In the genomic region with DNA sequence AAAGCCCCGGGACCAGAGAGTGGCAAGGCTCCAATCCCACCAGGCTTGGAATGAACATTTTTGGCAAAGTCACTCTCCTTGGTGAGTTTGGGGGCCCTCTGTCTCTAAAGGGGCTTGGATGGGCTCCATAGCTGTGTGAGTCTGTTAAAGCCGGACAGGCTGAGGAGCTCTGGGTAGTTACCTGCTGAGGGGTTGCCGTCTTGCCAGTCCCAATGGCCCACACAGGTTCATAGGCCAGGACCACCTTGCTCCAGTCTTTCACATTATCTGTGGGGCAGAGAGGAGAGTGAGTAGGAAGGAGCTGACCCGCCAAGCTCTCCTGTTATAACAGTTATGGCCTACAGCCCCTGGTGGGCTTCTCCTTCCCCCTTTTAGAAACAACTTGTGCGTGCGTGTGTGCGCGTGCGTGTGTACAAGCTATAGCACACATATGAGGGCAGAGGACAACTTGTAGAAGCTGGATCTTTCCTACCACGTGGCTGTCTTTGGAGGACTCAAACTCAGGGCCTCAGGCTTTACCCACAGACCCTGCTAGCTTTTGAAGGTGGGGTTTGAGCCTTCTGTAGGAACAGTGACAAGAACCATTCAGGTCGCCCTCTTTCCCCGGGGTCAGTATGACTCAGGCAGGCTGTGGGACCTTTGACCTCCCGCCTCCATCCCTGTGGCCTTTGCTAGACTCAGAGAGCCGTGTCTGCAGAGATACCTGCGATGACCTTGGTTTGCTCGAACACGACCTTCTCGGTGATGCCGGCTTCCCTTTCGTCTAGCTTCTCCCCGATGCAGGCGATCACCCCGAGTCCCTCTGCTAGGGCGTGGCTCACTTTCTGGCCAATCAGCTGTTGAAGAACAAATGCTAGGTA, we compare ENCODE assay signal across 7 mouse cellular contexts. TPM values are rescaled to one million over a fixed set of nuclear protein-coding genes. Genes with fewer than 3 reads are reported as not detected.
DNase-seq lines count a peak whose midpoint lies in the region; ATAC-seq and TF ChIP-seq lines count a peak whose summit lies in the region.

No protein-coding gene starts in this region.

- 86% methylated on average over 24 of the region's 24 CpGs for WGBS in forebrain, embryonic 13.5 days
- WGBS in limb, embryonic 10.5 days = 86% methylated on average over 24 of the region's 24 CpGs
- WGBS in olfactory bulb, adult 2 months = 81% methylated on average over 24 of the region's 24 CpGs

- no peak for DNase-seq in limb, embryonic 10.5 days (ENCODE audit: low spot score)
- no peak for DNase-seq in adrenal gland, postnatal 25 days
- no peak for DNase-seq in adrenal gland, adult 18-20 months (ENCODE audit: low spot score in 2 of 2)

- H3K27ac ChIP-seq in forebrain, embryonic 13.5 days = no peak overlapping the region
- peak overlapping the region; percentile 95; the same call in 1 of the 2 replicates for H3K27ac ChIP-seq in limb, embryonic 10.5 days
- H3K27ac ChIP-seq in olfactory bulb, adult 2 months (ENCODE audit: insufficient read depth, low read depth, low read length) = no peak overlapping the region

- peak overlapping the region; percentile 80 for H3K4me2 ChIP-seq in forebrain, embryonic 13.5 days

- H3K4me3 ChIP-seq in megakaryocyte, embryonic 14.5 days (replicated peaks) = peak overlapping the region; percentile 98
- peak overlapping the region; percentile 64 for H3K4me3 ChIP-seq in forebrain, embryonic 13.5 days
- H3K4me3 ChIP-seq in limb, embryonic 10.5 days = peak overlapping the region; percentile 69
- H3K4me3 ChIP-seq in olfactory bulb, adult 2 months (ENCODE audit: insufficient read depth, low read depth, low read length) = peak overlapping the region; percentile 66

- H3K27me3 ChIP-seq in megakaryocyte, embryonic 14.5 days (replicated peaks) = no peaks in the 10 kb centered on the region
- no peaks in the 10 kb centered on the region for H3K27me3 ChIP-seq in forebrain, embryonic 13.5 days
- no peaks in the 10 kb centered on the region for H3K27me3 ChIP-seq in limb, embryonic 10.5 days (ENCODE audit: low read depth, poor library complexity, severe bottlenecking)

- TF ChIP-seq CTCF in olfactory bulb, adult 2 months (IDR thresholded peaks at IDR 0.05; ENCODE audit: insufficient read depth, low read depth, low read length) = no peak

- peaks cover 60% of the 10 kb centered on the region for H3K36me3 ChIP-seq in megakaryocyte, embryonic 14.5 days (replicated peaks; ENCODE audit: low read length)
- H3K36me3 ChIP-seq in forebrain, embryonic 13.5 days (ENCODE audit: poor library complexity, severe bottlenecking) = peaks cover 47% of the 10 kb centered on the region
- peaks cover 55% of the 10 kb centered on the region for H3K36me3 ChIP-seq in limb, embryonic 10.5 days

- no peaks in the 10 kb centered on the region for H3K9me3 ChIP-seq in megakaryocyte, embryonic 14.5 days
- no peaks in the 10 kb centered on the region for H3K9me3 ChIP-seq in forebrain, embryonic 13.5 days (replicated peaks)
- no peaks in the 10 kb centered on the region for H3K9me3 ChIP-seq in limb, embryonic 10.5 days (replicated peaks)

- TF ChIP-seq POLR2A in olfactory bulb, adult 2 months (IDR thresholded peaks at IDR 0.05; ENCODE audit: insufficient read depth, low read depth, low read length) = no peak

- ATAC-seq in megakaryocyte, adult 5-6 weeks (ENCODE audit: poor library complexity, severe bottlenecking) = no peak
- no peak for ATAC-seq in forebrain, embryonic 13.5 days

- H3K9ac ChIP-seq in forebrain, embryonic 13.5 days = peak overlapping the region; percentile 85; the same call in 1 of the 2 replicates

- peaks cover 76% of the 10 kb centered on the region for H3K4me1 ChIP-seq in megakaryocyte, embryonic 14.5 days
- H3K4me1 ChIP-seq in forebrain, embryonic 13.5 days = peaks cover 54% of the 10 kb centered on the region
- H3K4me1 ChIP-seq in limb, embryonic 10.5 days = peaks cover 56% of the 10 kb centered on the region
- peaks cover 50% of the 10 kb centered on the region for H3K4me1 ChIP-seq in olfactory bulb, adult 2 months (ENCODE audit: control insufficient read depth, insufficient read depth, low read length)

RNA-seq across cellular contexts. Expression of a gene that starts 2.2 kb away (rescaled TPM):
- 74.5 and 552 TPM in 2 replicates for polyA plus RNA-seq in megakaryocyte, embryonic 14.5 days (2012; ENCODE audit: insufficient read depth, low replicate concordance)
- 134 and 144 TPM in 2 replicates for total RNA-seq in megakaryocyte, adult 5-6 weeks (2015)
- 93.8 and 113 TPM in 2 replicates for total RNA-seq in megakaryocyte, adult 5-6 weeks (2017)
- 467 and 491 TPM in 2 replicates for polyA plus RNA-seq in forebrain, embryonic 13.5 days (2015; fragmentation: Nextera tagmentation; extraction: Ambion mirVana)
- 831 and 927 TPM in 2 replicates for polyA plus RNA-seq in limb, embryonic 10.5 days (2016; fragmentation: Nextera tagmentation; extraction: Ambion mirVana)
- 644 TPM in 1 of 2 replicates, not detected in the other for polyA plus RNA-seq in olfactory bulb, adult 2 months (2012; ENCODE audit: insufficient read depth, insufficient read length, low replicate concordance, missing spikeins)
- 382 and 387 TPM in 2 replicates for total RNA-seq in adrenal gland, postnatal 25 days (2021)
- total RNA-seq in adrenal gland, adult 18-20 months (2021) = 100 to 1,000 TPM; 383 to 517 TPM

RNA-seq across cellular contexts. Expression of a gene that starts 3.5 kb away (rescaled TPM):
- polyA plus RNA-seq in megakaryocyte, embryonic 14.5 days (2012; ENCODE audit: insufficient read depth, low replicate concordance) = 42.5 and 52.2 TPM in 2 replicates
- 5.1 and 8.0 TPM in 2 replicates for total RNA-seq in megakaryocyte, adult 5-6 weeks (2015)
- 10.3 and 14.0 TPM in 2 replicates for total RNA-seq in megakaryocyte, adult 5-6 weeks (2017)
- 5.1 and 5.3 TPM in 2 replicates for polyA plus RNA-seq in forebrain, embryonic 13.5 days (2015; fragmentation: Nextera tagmentation; extraction: Ambion mirVana)
- polyA plus RNA-seq in limb, embryonic 10.5 days (2016; fragmentation: Nextera tagmentation; extraction: Ambion mirVana) = 4.7 and 6.9 TPM in 2 replicates
- polyA plus RNA-seq in olfactory bulb, adult 2 months (2012; ENCODE audit: insufficient read depth, insufficient read length, low replicate concordance, missing spikeins) = not detected in 2 replicates
- total RNA-seq in adrenal gland, postnatal 25 days (2021) = 21.7 and 32.2 TPM in 2 replicates
- 10 to 100 TPM; 17.3 to 18.9 TPM for total RNA-seq in adrenal gland, adult 18-20 months (2021)

RNA-seq across cellular contexts. Expression of a gene that starts 17.4 kb away (rescaled TPM):
- polyA plus RNA-seq in megakaryocyte, embryonic 14.5 days (2012; ENCODE audit: insufficient read depth, low replicate concordance) = 35.1 and 61.7 TPM in 2 replicates
- 31.8 and 32.7 TPM in 2 replicates for total RNA-seq in megakaryocyte, adult 5-6 weeks (2015)
- total RNA-seq in megakaryocyte, adult 5-6 weeks (2017) = 56.3 and 58.5 TPM in 2 replicates
- 178 and 203 TPM in 2 replicates for polyA plus RNA-seq in forebrain, embryonic 13.5 days (2015; fragmentation: Nextera tagmentation; extraction: Ambion mirVana)
- polyA plus RNA-seq in limb, embryonic 10.5 days (2016; fragmentation: Nextera tagmentation; extraction: Ambion mirVana) = 200 and 209 TPM in 2 replicates
- polyA plus RNA-seq in olfactory bulb, adult 2 months (2012; ENCODE audit: insufficient read depth, insufficient read length, low replicate concordance, missing spikeins) = 225 TPM in 1 of 2 replicates, not detected in the other
- 118 and 136 TPM in 2 replicates for total RNA-seq in adrenal gland, postnatal 25 days (2021)
- total RNA-seq in adrenal gland, adult 18-20 months (2021) = 100 to 1,000 TPM; 107 to 128 TPM

RNA-seq across cellular contexts. Expression of a gene that starts 17.4 kb away (rescaled TPM):
- 27.2 and 32.4 TPM in 2 replicates for polyA plus RNA-seq in megakaryocyte, embryonic 14.5 days (2012; ENCODE audit: insufficient read depth, low replicate concordance)
- 160 and 180 TPM in 2 replicates for total RNA-seq in megakaryocyte, adult 5-6 weeks (2015)
- total RNA-seq in megakaryocyte, adult 5-6 weeks (2017) = 168 and 185 TPM in 2 replicates
- 207 and 217 TPM in 2 replicates for polyA plus RNA-seq in forebrain, embryonic 13.5 days (2015; fragmentation: Nextera tagmentation; extraction: Ambion mirVana)
- polyA plus RNA-seq in limb, embryonic 10.5 days (2016; fragmentation: Nextera tagmentation; extraction: Ambion mirVana) = 243 and 250 TPM in 2 replicates
- not detected in 2 replicates for polyA plus RNA-seq in olfactory bulb, adult 2 months (2012; ENCODE audit: insufficient read depth, insufficient read length, low replicate concordance, missing spikeins)
- 10.5 and 11.7 TPM in 2 replicates for total RNA-seq in adrenal gland, postnatal 25 days (2021)
- total RNA-seq in adrenal gland, adult 18-20 months (2021) = 1 to 10 TPM in 1 of 2 experiments, under 1 TPM in 1; 0.77 to 2.7 TPM

RNA-seq across cellular contexts. Expression of a gene that starts 28.1 kb away (rescaled TPM):
- not detected in 2 replicates for polyA plus RNA-seq in megakaryocyte, embryonic 14.5 days (2012; ENCODE audit: insufficient read depth, low replicate concordance)
- total RNA-seq in megakaryocyte, adult 5-6 weeks (2015) = not detected in 2 replicates
- not detected in 2 replicates for total RNA-seq in megakaryocyte, adult 5-6 weeks (2017)
- 0.46 and 0.74 TPM in 2 replicates for polyA plus RNA-seq in forebrain, embryonic 13.5 days (2015; fragmentation: Nextera tagmentation; extraction: Ambion mirVana)
- polyA plus RNA-seq in limb, embryonic 10.5 days (2016; fragmentation: Nextera tagmentation; extraction: Ambion mirVana) = 0.34 and 0.35 TPM in 2 replicates
- not detected in 2 replicates for polyA plus RNA-seq in olfactory bulb, adult 2 months (2012; ENCODE audit: insufficient read depth, insufficient read length, low replicate concordance, missing spikeins)
- 5.5 and 14.0 TPM in 2 replicates for total RNA-seq in adrenal gland, postnatal 25 days (2021)
- 1 to 10 TPM; 9.2 to 9.6 TPM for total RNA-seq in adrenal gland, adult 18-20 months (2021)
